Mouse (Mus musculus) erythroblast, adult 5-6 weeks (primary cell): ENCODE results near the gene Derl3. TPM values are rescaled to one million over a fixed set of nuclear protein-coding genes. Genes with fewer than 3 reads are reported as not detected.
"Not testable (repeated sequence)": the region's sequence is repeated elsewhere in the genome, so short reads cannot be mapped to it uniquely, and the experiment has no call there.

Experiments used
- ATAC-seq: replicated peaks from 2 replicates; pipeline ENCODE4 v1.8.0; 2016; ENCODE audit warnings: moderate number of reproducible peaks, mild to moderate bottlenecking, moderate TSS enrichment, inconsistent platforms; ENCODE audit not compliant: poor library complexity, low FRiP score, severe bottlenecking
- total RNA-seq, 2 experiments: library from RNA; stranded (forward) in 1 of 2; stranded (reverse) in 1 of 2; fragments of 150-400 nt in 1 of 2; fragments of 200-764, 138-1000 nt in 1 of 2; gene quantifications; 2 replicates each; pipeline versions ENCODE4 v1.2.3 to v1.2.4; 2015 to 2017; ENCODE audit warnings: low replicate concordance in 2 of 2

Derl3 gene
- total RNA-seq (2015; ENCODE audit: low replicate concordance) (1.7 TPM in 1 of 2 replicates, not detected in the other), total RNA-seq (2017; ENCODE audit: low replicate concordance) (not detected in 2 replicates)

- ATAC-seq = peak; percentile 97
These were observed at the start of gene Derl3 for GRCm38 (mm10) chr10:75893089-75893750. Gene Derl3, plus strand, starts transcription at chr10:75893413.

GRCm38 (mm10) chr10:75843898-75844297 lies 49.3 kb upstream of the Derl3 start:
- not testable (repeated sequence) for ATAC-seq

GRCm38 (mm10) chr10:75844800-75845199 lies 48.4 kb upstream of the Derl3 start:
- peak; percentile 6; the same call in 1 of the 2 replicates for ATAC-seq

GRCm38 (mm10) chr10:75845306-75845930 lies 47.8 kb upstream of the Derl3 start:
- peak; percentile 95 for ATAC-seq

GRCm38 (mm10) chr10:75848382-75848781 lies 44.8 kb upstream of the Derl3 start:
- no peak for ATAC-seq

- ATAC-seq = no peak
These were observed 42.1 kb upstream of the Derl3 start for GRCm38 (mm10) chr10:75851076-75851475.

GRCm38 (mm10) chr10:75851681-75852080 lies 41.5 kb upstream of the Derl3 start:
- no peak for ATAC-seq

GRCm38 (mm10) chr10:75852539-75853125 lies 40.6 kb upstream of the Derl3 start:
- ATAC-seq = no peak

GRCm38 (mm10) chr10:75853452-75853851 lies 39.8 kb upstream of the Derl3 start:
- peak; percentile 70 for ATAC-seq

- no peak for ATAC-seq
These were observed 39.1 kb upstream of the Derl3 start for GRCm38 (mm10) chr10:75854096-75854495.

GRCm38 (mm10) chr10:75854791-75855190 lies 38.4 kb upstream of the Derl3 start:
- no peak for ATAC-seq

- ATAC-seq = no peak
These were observed 37.7 kb upstream of the Derl3 start for GRCm38 (mm10) chr10:75855416-75855981.

GRCm38 (mm10) chr10:75856155-75856907 lies 36.9 kb upstream of the Derl3 start:
- no peak for ATAC-seq

GRCm38 (mm10) chr10:75856976-75857375 lies 36.2 kb upstream of the Derl3 start:
- ATAC-seq = no peak

GRCm38 (mm10) chr10:75857598-75857997 lies 35.6 kb upstream of the Derl3 start:
- no peak for ATAC-seq

GRCm38 (mm10) chr10:75859107-75859746 lies 34.0 kb upstream of the Derl3 start:
- no peak for ATAC-seq

- ATAC-seq = peak; percentile 98
These were observed 33.3 kb upstream of the Derl3 start, which contains the start of gene Mif for GRCm38 (mm10) chr10:75859786-75860470. Gene Mif, minus strand, starts transcription at chr10:75860240.

GRCm38 (mm10) chr10:75860746-75861145 lies 32.5 kb upstream of the Derl3 start:
- no peak for ATAC-seq

- no peak for ATAC-seq
These were observed 31.6 kb upstream of the Derl3 start for GRCm38 (mm10) chr10:75861587-75861986.
